Mouse (Mus musculus) thymus, adult 2 months (tissue): ENCODE results near the gene Calhm5.

ENCODE experiments used
- CTCF ChIP-seq: fragments of 200-500 bp; IDR thresholded peaks from 2 replicates; pipeline ENCODE4 v1.5.1; 2012; ENCODE audit warnings: mild to moderate bottlenecking, control low read depth, low read length, moderate library complexity, borderline replicate concordance; ENCODE audit not compliant: control insufficient read depth, poor library complexity, insufficient read depth; ENCODE audit errors: extremely low read depth
- POLR2A ChIP-seq: fragments of 200-500 bp; IDR thresholded peaks from 2 replicates; pipeline ENCODE4 v1.6.1; 2012; ENCODE audit warnings: mild to moderate bottlenecking, low read length, control low read depth, moderate library complexity; ENCODE audit not compliant: control insufficient read depth, poor library complexity, insufficient read depth; ENCODE audit errors: extremely low read depth

DNA sequence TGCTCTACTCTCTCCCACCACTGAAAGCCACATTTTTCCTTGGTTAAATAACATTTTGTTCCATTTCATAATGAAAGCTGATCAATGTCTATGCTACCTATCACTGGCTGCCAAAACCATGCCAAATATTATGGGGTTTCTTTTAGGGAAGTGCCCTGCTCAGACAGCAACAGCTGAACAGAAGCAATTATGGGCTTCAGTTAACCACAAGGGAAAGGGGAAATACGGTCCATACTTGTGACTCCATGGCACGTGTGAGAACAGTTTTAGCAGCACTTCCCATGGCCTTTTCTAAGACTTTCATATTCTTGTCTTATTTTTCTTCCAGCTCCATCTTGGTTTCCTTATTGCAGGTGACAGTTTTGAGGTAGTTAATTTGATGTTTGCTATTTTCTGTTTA is 35.0 kb upstream of the Calhm5 start:
- TF ChIP-seq CTCF, result no peak
- TF ChIP-seq POLR2A, result no peak
